Mouse (Mus musculus): ENCODE measurements around the gene Gnb1l. TPM values are rescaled to one million over a fixed set of nuclear protein-coding genes. Genes with fewer than 3 reads are reported as not detected.

Gene Gnb1l
- total RNA-seq, 1 experiment from 2014 or later = 0.47 TPM

GRCm38 (mm10) chr16:18528656-18529055 lies 30.1 kb downstream of the Gnb1l start:
- no peak for ATAC-seq (ENCODE audit: extremely low read depth, insufficient number of reproducible peaks, low FRiP score, poor library complexity, severe bottlenecking)

GRCm38 (mm10) chr16:18533061-18533460 lies 34.5 kb downstream of the Gnb1l start:
- peak; percentile 100 for ATAC-seq (ENCODE audit: extremely low read depth, insufficient number of reproducible peaks, low FRiP score, poor library complexity, severe bottlenecking)

GRCm38 (mm10) chr16:18537407-18537990 lies 39.0 kb downstream of the Gnb1l start:
- ATAC-seq (ENCODE audit: extremely low read depth, insufficient number of reproducible peaks, low FRiP score, poor library complexity, severe bottlenecking) = no peak

GRCm38 (mm10) chr16:18539281-18539680 lies 40.8 kb downstream of the Gnb1l start:
- no peak for ATAC-seq (ENCODE audit: extremely low read depth, insufficient number of reproducible peaks, low FRiP score, poor library complexity, severe bottlenecking)

GRCm38 (mm10) chr16:18543151-18543829 lies 44.8 kb downstream of the Gnb1l start:
- ATAC-seq (ENCODE audit: extremely low read depth, insufficient number of reproducible peaks, low FRiP score, poor library complexity, severe bottlenecking) = no peak

GRCm38 (mm10) chr16:18547891-18548290 lies 49.4 kb downstream of the Gnb1l start:
- ATAC-seq (ENCODE audit: extremely low read depth, insufficient number of reproducible peaks, low FRiP score, poor library complexity, severe bottlenecking) = no peak

- ATAC-seq (ENCODE audit: extremely low read depth, insufficient number of reproducible peaks, low FRiP score, poor library complexity, severe bottlenecking) = no peak
Observed at GRCm38 (mm10) chr16:18551604-18552003, 53.1 kb downstream of the Gnb1l start.

GRCm38 (mm10) chr16:18552106-18552710 lies 53.7 kb downstream of the Gnb1l start:
- ATAC-seq (ENCODE audit: extremely low read depth, insufficient number of reproducible peaks, low FRiP score, poor library complexity, severe bottlenecking) = no peak

- ATAC-seq (ENCODE audit: extremely low read depth, insufficient number of reproducible peaks, low FRiP score, poor library complexity, severe bottlenecking) = no peak
Observed at GRCm38 (mm10) chr16:18554721-18555120, 56.2 kb downstream of the Gnb1l start.

- ATAC-seq (ENCODE audit: extremely low read depth, insufficient number of reproducible peaks, low FRiP score, poor library complexity, severe bottlenecking) = no peak
Observed at GRCm38 (mm10) chr16:18555235-18555935, 56.9 kb downstream of the Gnb1l start.

- ATAC-seq (ENCODE audit: extremely low read depth, insufficient number of reproducible peaks, low FRiP score, poor library complexity, severe bottlenecking) = no peak
Observed at GRCm38 (mm10) chr16:18556461-18556860, 57.9 kb downstream of the Gnb1l start.

- no peak for ATAC-seq (ENCODE audit: extremely low read depth, insufficient number of reproducible peaks, low FRiP score, poor library complexity, severe bottlenecking)
Observed at GRCm38 (mm10) chr16:18564472-18564871, 66.0 kb downstream of the Gnb1l start.

- ATAC-seq (ENCODE audit: extremely low read depth, insufficient number of reproducible peaks, low FRiP score, poor library complexity, severe bottlenecking) = no peak
Observed at GRCm38 (mm10) chr16:18568599-18568998, 70.1 kb downstream of the Gnb1l start.

GRCm38 (mm10) chr16:18574196-18574595 lies 75.7 kb downstream of the Gnb1l start:
- no peak for ATAC-seq (ENCODE audit: extremely low read depth, insufficient number of reproducible peaks, low FRiP score, poor library complexity, severe bottlenecking)

- ATAC-seq (ENCODE audit: extremely low read depth, insufficient number of reproducible peaks, low FRiP score, poor library complexity, severe bottlenecking) = no peak
Observed at GRCm38 (mm10) chr16:18577071-18577470, 78.6 kb downstream of the Gnb1l start.

GRCm38 (mm10) chr16:18577599-18578160 lies 79.2 kb downstream of the Gnb1l start:
- no peak for ATAC-seq (ENCODE audit: extremely low read depth, insufficient number of reproducible peaks, low FRiP score, poor library complexity, severe bottlenecking)

- no peak for ATAC-seq (ENCODE audit: extremely low read depth, insufficient number of reproducible peaks, low FRiP score, poor library complexity, severe bottlenecking)
Observed at GRCm38 (mm10) chr16:18580389-18580788, 81.9 kb downstream of the Gnb1l start.

GRCm38 (mm10) chr16:18581050-18581622 lies 82.6 kb downstream of the Gnb1l start:
- no peak for ATAC-seq (ENCODE audit: extremely low read depth, insufficient number of reproducible peaks, low FRiP score, poor library complexity, severe bottlenecking)

GRCm38 (mm10) chr16:18581623-18582205 lies 83.2 kb downstream of the Gnb1l start:
- ATAC-seq (ENCODE audit: extremely low read depth, insufficient number of reproducible peaks, low FRiP score, poor library complexity, severe bottlenecking) = no peak
